Mouse (Mus musculus) MEL-GATA-1-ER (cell line): ENCODE results near the gene Btbd2.

ENCODE experiments used
- DNase-seq: peaks from one replicate; pipeline ENCODE4 v3.0.0-alpha.2; 2012; ENCODE audit warnings: low read depth; ENCODE audit errors: extremely low read depth

Btbd2 gene

DNA sequence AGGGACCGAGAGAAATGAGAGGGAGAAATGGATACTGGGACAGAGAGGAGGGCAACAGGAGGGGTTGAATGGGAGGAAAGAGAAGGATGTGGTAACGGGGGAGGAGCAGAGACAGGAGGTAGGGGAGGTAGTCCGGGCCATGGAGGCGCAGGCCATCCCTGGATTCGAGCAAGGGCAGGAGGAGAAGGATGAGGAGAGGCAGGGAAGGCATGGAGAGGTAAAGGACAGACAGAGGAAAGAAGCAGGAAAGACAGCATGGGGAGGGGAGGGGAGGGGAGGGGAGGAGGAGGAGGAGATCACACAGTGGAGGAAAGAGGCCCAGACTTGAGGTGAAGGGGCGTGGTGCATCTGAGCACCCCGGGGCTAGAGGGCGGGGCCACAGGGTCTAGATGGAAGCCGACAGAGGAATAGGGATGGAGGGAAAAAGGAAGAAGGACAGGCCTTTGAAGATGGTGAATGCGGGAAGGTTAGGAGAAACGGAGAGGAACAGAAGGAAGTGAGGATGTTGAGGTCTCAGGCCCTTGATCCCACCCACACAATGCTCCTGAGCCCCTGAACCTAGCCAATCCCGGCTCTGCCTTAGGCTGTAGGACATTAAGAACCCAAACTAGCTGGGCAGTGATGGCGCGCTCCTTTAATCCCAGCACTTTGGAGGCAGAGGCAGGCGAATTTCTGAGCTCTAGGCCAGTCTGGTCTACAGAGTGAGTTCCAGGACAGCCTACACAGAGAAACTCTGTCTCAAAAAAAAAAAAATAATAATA is at the start of gene Btbd2:
Gene Btbd2, minus strand, starts transcription at position 209 of the 761 bp plus-strand sequence.
- no peak for DNase-seq

DNA sequence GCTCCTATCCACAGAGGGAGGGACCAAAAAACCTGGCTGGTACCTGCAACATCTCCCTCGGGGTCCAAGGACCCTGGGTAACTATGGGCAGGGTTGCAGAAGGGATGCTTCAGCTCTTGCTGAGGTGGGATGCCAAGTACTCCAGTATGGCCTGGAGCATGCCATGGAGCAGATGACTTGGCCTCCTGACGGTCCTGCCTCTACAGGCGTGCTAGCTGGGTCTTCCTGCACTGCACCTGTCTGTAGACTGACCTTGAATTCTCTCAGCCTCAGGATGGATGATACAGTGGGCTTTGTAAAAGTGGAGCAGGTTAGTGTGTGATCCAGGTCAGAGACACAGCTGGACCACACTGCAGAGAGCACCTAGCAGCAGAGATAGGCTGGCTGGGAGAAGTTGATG is 48.6 kb upstream of the Btbd2 start:
- DNase-seq, result no peak

GRCm38 (mm10) chr10:80705033-80705432 is 48.2 kb upstream of the Btbd2 start:
- no peak for DNase-seq

DNA sequence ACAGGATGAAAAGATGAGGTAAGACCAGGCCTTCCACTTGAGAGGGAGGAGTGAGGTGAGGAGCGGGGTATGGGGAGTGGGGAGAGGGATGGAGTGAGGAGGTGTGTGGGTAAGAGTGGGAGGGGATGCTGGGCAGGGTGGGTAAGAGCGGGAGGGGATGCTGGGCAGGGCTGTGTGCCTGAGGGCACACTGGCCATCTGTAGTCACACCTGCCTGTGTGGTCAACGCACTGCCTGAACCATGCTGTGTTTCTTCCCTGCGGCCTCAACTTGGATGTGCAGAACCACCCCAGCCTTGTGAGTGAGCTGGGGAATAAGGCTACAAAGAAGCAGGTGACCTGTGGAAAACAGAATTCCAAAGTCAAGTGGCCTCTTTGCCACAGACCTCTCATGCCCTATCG is 47.5 kb upstream of the Btbd2 start:
- no peak for DNase-seq

- DNase-seq, result no peak
Measured at GRCm38 (mm10) chr10:80703643-80704042, 46.8 kb upstream of the Btbd2 start.

DNA sequence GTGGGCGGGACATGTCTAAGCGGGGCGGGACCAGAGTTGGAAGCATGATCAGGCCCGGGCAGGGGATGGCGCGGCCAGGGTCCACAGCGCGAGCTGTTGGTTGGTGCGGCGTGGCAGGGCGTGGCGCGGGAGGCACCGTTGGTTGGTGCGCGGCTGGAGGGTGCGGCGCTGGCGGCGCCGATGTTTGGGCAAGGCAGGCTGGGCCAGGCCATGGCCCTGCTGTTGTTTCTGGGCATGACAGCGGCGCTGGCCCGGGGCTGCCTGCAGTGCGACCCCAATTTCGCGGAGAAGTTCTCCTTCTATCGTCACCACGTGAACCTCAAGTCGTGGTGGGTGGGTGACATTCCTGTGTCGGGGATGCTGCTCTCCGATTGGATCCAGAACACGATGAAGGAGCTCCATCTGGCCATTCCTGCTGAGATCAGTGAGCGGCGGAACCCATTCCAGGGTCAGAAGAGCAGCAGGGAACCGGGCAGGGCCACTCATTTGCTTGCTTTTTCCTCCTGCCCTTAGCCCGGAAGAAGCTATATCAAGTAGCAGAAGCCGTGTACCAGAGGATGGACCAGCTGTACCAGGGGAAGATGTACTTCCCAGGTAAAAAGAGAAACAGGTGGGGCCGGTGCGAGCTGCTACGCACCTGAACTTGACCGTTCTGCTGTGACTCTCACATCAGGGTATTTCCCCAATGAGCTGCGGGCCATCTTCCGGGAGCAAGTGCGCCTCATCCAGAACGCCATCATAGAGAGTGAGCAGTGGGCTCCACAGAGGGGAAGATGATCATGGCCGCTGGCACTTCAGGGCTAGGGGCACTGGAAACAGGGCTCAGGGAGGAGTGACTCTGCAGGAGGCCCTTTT is 45.9 kb upstream of the Btbd2 start:
- DNase-seq, result peak; percentile 75

DNA sequence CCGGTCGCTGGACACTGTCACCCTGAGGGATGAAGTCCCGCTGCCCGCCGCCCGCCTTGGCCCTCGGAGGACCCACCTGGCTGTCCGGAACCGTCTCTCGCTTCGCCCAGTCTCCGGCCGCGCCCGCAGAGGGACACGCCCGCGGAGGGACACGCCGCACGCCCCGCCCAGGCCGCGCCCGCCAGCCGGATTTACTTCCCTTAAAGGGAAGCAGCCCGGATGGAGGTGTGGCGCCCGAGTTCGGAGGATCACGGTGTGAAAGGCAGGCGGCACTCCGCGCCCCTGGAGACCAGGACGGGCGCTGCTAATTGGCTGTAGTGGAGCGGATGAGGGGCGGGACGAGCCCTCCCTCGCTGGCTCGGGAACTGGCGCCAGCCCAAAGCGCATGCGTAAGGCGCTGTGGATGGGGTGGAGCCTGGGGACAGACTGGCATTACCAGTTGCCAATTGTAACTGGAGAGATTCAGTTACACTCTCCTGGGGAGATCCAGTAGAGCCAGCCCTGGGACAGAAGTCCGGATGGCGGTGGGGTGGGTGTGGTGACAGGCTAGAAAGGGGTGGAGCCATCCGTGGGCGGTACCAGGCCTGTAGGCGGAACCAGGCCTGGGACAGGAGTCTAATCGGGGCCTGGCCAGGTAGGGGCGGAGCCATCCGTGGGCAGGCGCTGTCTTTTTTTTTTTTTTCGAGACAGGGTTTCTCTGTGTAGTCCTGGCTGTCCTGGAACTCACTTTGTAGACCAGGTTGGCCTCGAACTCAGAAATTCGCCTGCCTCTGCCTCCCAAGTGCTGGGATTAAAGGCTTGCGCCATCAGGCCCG is 45.1 kb upstream of the Btbd2 start, which contains the start of the genes Mob3a and Izumo4:
Gene Mob3a, minus strand, starts transcription at position 257 of the 815 bp plus-strand sequence.
Gene Izumo4, plus strand, starts transcription at position 464 of the 815 bp plus-strand sequence.
- DNase-seq, result peak; percentile 98

DNA sequence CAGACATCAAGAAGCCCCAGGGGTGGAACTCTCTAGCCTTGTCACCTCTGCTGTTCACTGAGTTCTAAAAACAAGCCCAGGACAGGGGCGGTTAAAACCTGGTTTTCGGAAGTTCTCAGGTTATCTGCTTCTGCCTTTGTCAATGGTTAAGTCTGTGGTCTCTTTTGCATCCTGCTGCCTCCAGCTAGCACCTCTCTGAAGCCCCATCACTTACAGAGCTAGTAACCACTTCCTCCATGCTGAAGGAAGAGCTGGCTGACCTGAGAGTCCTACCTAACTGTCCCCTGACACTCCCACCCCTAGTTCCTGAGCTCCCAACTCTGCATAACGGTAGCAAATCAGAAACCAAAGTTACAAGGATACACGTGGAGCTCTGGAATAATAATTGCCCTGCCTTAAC is 43.9 kb upstream of the Btbd2 start:
- peak; percentile 74 for DNase-seq

DNA sequence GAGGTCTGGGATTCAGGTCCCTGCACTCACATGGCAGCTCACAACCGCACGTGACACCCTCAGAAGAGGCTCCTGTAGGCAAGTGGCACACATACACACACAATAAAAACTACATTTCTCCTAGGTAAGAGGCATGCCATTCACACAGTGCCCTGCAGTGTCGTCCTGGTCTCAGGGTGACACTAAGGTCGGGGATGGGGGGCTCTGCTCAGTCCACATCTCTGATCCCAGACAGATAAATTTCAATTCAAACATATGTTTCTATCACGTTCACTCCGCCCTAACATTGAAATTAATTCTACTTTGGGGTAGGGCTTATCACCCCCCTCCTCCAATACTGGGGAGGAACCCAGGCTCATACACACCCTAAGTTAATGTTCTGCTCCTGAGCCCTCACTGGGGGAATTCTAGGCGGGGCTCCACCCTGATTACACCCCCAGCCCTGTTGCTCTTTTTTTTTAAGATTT is 43.2 kb upstream of the Btbd2 start:
- no peak for DNase-seq

- no peak for DNase-seq
Measured at GRCm38 (mm10) chr10:80698605-80699004, 41.7 kb upstream of the Btbd2 start.

GRCm38 (mm10) chr10:80697812-80698211 is 40.9 kb upstream of the Btbd2 start:
- peak; percentile 93 for DNase-seq

DNA sequence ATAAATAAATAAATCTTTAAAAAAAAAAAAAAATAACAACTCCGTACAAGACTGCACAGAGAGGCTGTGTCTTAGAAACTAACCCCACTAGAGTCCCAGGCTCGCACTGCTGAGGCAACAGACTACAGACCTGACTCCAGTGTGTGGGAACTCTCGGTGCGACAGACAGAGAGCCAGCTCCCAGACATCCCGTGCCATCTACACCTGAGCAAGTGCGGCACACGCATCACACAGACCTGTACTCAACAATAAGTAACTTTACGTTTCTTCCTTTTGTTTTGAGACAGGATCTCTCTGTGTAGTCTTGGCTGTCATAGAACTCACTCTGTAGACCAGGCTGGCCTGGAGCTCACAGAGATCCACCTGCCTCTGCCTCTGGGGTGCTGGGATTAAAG is 40.5 kb upstream of the Btbd2 start:
- no peak for DNase-seq

DNA sequence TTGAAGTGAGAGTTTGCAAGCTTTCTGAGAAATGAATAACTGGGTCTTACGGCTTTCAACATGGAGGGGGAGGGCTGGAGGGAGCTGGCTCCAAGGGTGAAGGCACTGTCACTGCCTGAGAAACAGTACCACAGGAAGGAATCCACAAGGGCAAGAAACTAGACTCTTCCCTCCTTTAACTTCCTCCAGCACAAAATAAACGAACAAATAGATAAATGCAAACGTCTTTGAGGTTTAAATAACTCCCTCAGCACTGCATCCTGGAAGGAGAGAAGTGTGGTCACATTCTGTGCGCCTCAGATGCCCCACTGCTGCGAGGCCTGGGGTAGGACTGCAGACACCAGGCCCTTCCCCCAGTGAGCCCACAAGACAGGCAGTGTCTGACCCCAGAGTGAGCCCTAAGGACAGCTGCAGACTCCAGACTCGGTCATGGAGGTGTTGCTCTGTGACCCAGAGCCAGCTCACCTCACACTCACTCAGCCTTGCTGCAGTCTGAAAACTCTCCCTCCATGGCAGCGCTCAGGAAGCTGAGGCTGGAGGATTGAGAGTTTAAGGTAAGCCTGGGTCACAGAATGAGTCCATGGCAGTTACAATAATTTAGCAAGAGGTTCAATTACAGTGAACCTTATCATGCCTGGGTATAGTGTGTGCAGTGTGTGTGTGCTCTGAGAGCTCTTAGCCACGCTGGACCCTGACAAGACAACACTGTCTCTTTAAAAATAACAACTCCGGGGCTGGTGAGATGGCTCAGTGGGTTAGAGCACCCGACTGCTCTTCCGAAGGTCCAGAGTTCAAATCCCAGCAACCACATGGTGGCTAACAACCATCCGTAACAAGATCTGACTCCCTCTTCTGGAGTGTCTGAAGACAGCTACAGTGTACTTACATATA is 39.9 kb upstream of the Btbd2 start:
- DNase-seq, result peak; percentile 40

- DNase-seq, result no peak
Measured at GRCm38 (mm10) chr10:80695801-80696501, 39.1 kb upstream of the Btbd2 start.

DNA sequence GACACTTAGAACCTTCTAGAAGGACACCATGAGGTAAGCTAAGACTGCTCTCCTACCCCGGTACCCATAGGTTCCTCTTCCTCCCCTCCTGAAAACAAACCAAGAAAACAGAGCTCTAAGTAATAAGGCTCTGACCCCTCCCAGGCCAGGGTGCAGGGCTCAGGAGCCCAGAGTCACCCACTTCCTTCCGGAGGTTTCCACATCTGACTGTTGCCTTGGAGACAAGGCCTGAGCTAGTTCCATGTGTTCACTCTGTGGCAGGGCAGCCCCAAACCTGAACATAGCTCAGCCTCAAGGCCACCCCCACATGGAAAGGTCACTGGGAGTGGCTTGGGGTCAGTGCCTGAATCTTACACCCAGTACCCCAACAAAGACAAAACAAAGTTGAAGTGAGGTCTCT is 38.3 kb upstream of the Btbd2 start:
- DNase-seq, result peak; percentile 89

DNA sequence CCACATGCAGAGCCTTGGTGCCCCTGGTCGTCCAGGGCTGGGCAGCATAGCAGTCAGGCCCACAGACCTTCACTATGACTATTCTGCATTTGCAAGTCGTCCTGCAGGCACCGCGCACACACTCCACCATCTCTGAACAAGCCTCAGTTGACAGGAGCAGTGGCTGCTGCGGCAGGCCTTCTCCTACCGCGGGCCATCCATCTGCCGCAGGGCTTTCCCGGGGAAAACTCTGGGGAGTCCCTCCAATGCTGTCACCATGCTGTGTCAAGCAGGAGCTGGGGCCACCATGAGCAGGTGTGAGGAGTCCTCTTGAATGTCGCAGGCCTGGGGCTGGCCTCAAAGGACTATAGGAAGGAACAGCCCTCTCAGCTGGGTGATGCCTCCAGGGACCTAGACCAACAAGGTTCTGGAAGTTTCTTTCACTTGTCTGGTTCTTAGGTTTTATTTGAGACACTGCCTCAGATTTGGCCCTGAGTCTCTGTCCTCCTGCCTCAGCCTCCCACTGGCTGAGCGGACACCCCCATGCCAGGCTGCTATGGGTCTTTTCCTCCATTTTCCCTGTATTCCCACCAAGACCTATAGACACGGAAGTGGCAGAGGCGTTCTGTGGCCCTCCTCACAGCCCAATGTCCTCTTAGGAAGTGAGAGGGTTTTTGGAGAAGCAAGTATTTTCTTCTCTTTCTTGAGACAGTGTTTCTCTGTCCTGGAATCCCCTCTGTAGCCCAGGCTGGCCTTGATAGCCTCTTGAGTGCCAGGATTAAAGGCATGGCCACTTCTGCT is 37.5 kb upstream of the Btbd2 start:
- DNase-seq, result no peak

GRCm38 (mm10) chr10:80693401-80694045 is 36.7 kb upstream of the Btbd2 start:
- no peak for DNase-seq
